Mouse (Mus musculus): Measurements from ENCODE around the gene Pou3f4. TPM values are rescaled to one million over a fixed set of nuclear protein-coding genes. Genes with fewer than 3 reads are reported as not detected.
"Not testable (repeated sequence)": the region's sequence is repeated elsewhere in the genome, so short reads cannot be mapped to it uniquely, and the experiment has no call there.

Pou3f4 gene
- total RNA-seq (2021) = not detected
- long read RNA-seq, experiment 1 = 0 reads
- long read RNA-seq, experiment 2 = 0 reads

DNA sequence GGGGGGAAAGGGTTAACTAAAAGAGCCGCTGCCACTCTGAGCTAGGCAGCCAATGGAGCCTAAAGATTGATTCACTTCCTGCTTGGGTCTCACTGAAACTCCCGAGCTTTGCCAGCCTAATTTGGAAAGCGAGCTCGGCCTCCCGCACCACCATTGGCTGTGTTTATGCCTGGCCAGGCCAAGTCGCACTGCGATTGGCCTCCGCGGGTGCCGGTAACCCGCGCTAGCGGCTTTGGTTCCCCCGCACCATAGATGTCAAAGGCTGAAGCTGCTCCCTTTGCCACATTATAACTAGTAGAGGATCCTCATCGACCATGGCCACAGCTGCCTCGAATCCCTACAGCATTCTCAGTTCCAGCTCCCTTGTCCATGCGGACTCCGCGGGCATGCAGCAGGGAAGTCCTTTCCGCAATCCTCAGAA, at the start of gene Pou3f4:
Pou3f4 (plus strand) TSS at position 130 of the 421 bp plus-strand sequence.
- DNase-seq (ENCODE audit: low spot score in 2 of 2) = no peak

- DNase-seq (ENCODE audit: low spot score in 2 of 2) = no peak
Observed at GRCm38 (mm10) chrX:110765939-110766338, 48.1 kb upstream of the Pou3f4 start.

GRCm38 (mm10) chrX:110774807-110775206, 39.3 kb upstream of the Pou3f4 start:
- not testable (repeated sequence) for DNase-seq (ENCODE audit: low spot score in 2 of 2)

DNA sequence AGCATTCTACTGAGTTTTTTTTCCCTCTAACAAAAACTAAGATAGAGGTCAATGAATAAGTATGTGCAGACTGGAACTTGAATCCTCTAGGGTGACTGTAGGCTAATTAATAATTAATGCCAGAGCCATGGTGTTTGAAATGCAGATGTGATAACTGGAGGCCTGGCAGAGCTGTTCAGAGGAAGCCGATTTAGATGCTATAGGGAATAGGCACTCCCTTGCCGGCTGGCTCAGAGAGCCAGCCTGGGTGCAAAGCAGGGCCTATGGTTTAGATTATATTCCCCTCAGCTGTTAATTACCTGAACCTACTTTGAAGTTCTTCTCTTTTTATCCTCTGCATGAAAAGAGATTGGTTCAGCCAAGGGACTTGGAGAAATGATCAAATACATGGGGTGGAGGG, 11.6 kb upstream of the Pou3f4 start:
- no peak for DNase-seq (ENCODE audit: low spot score in 2 of 2)

DNA sequence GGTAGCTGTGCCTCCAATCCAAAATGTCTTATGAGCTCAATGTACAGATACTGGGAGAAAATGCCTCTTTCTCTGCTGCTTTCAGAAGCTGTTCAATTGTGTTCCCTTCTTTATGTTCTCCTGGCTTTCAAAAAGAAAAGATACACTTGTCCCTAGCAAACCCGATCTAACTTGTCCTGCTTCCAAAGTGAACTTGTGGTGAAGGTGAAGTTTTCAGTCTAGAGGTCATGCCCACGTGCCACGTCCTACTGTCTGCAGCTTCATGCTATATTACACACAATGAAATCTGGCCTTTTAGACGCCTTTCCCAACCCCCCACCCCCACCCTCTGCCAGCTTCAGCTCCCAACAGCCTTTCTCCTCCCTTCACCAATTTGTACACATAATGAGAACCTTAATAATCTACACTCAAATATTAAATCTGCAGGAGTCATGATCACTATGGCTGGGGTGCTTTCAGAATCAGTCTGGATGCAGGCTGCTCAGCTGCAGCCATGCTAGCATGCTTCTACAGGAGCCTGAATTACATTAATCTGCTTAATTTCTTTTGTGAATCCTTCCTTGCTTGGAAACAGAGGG, 4.0 kb upstream of the Pou3f4 start:
- DNase-seq (ENCODE audit: low spot score in 2 of 2) = no peak

DNA sequence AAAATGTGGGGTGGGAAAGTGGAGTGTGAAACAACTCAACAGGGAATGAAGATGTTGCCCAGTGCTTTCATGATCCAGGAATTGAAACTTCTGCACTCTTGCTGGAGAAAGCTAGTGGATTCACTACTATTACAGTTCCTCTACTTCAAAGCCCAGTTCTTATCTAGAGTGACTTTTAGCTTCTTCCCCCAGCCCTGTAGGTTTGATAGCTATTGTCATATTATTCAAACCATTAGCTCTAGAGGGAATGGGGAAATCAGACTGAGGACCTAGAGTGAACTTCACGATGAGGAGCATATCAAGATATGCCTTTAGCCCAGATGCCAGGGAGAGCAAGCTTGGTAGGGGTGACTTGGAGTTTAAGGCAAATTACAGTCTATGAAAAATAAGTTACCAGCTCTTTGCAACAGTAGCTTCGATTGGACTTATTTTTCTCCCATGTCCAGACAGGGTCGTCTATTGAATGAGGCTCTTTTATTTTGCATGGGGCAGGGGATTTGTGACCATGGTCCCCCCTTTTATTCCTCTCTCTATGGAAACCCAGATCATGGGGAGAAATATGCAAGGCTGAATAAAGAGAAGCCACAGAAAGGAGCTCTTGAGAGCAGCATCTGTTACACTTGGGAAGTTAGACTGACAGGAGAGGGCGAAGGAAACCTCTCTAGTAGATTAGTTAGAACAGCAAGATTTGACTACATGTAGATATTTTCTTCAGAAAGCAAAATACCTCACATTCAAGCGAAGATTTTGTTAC, 3.1 kb upstream of the Pou3f4 start:
- no peak for DNase-seq (ENCODE audit: low spot score in 2 of 2)

- no peak for DNase-seq (ENCODE audit: low spot score in 2 of 2)
Observed at GRCm38 (mm10) chrX:110812071-110812470, 2.0 kb upstream of the Pou3f4 start.

DNA sequence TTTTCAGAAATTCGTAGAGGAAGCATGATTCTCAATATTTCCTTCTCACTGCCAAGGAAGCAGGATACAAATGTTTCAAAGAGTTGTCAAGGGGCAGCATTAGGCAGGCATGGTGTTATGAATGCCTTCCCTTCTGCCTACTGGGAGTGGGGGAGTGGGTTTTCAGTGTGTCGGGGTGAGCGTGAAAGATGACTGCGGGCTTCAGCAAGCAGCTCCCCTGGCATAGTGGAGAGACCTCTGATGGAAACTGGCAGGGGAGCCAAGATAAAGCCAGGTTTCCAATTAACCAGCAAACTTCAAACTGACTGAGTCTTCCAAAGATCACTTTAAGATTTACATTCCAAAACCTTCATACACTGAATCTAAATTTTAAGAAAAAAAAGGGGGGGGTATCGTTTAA, 679 bp upstream of the Pou3f4 start:
- no peak for DNase-seq (ENCODE audit: low spot score in 2 of 2)

GRCm38 (mm10) chrX:110814592-110815548, 790 bp downstream of the Pou3f4 start:
- DNase-seq (ENCODE audit: low spot score in 2 of 2) = no peak

GRCm38 (mm10) chrX:110815549-110815930, 1.5 kb downstream of the Pou3f4 start:
- no peak for DNase-seq (ENCODE audit: low spot score in 2 of 2)

GRCm38 (mm10) chrX:110816609-110817008, 2.5 kb downstream of the Pou3f4 start:
- no peak for DNase-seq (ENCODE audit: low spot score in 2 of 2)

GRCm38 (mm10) chrX:110817211-110817610, 3.1 kb downstream of the Pou3f4 start:
- DNase-seq (ENCODE audit: low spot score in 2 of 2) = no peak

DNA sequence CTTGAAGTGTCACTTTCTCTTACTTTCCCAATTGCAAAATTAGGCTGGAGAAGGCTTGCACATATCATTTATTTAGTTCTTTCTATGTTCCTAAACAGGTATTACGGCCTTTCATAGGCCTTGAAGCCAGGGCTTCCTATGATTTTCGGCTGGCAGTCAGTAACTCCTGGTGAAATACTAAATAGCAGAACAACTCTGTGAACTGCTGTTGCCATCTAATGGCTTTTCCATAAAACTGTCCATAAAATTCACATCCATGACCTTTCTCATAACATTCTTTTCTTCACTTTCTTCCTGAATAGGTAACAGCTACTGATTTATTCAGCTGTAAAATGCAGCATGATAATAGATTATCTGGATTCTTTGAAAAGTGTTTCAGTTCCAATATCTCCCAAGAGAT, 23.4 kb downstream of the Pou3f4 start:
- no peak for DNase-seq (ENCODE audit: low spot score in 2 of 2)

DNA sequence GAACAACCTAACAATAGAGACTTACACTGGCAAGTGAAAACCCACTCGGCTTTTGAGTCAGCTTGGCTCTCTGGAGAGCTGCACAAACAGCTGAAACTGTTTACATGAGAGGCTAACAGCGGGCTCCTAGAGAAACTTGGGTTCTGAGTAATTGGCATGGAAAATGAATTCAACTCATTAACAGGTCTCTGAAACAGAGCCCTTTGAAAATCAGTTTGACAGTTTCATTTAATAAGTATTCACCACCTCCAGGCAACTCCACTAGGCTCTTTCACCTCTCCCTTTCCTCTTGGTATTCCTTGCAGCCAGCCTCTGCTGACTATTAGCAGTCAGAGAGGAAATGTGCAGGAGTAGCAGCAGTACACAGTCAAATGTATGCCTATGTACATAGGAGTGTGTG, 37.2 kb downstream of the Pou3f4 start:
- DNase-seq (ENCODE audit: low spot score in 2 of 2) = no peak

All from adrenal gland, adult 18-20 months (tissue).